Mouse (Mus musculus) C3H10T1/2 (cell line): ENCODE data around the gene Srp72. TPM values are rescaled to one million over a fixed set of nuclear protein-coding genes. Genes with fewer than 3 reads are reported as not detected.

Experiments
- polyA plus RNA-seq, 2 experiments: library from polyadenylated mRNA; unstranded; fragments of >200 nt; fragmentation: generic; extraction: Trizol; gene quantifications; one replicate each; pipeline ENCODE4 v1.2.1; 2012; ENCODE audit warnings: missing spikeins in 2 of 2

The Srp72 gene
- polyA plus RNA-seq: 10 to 100 TPM; 11.9 to 47.4 TPM

DNA sequence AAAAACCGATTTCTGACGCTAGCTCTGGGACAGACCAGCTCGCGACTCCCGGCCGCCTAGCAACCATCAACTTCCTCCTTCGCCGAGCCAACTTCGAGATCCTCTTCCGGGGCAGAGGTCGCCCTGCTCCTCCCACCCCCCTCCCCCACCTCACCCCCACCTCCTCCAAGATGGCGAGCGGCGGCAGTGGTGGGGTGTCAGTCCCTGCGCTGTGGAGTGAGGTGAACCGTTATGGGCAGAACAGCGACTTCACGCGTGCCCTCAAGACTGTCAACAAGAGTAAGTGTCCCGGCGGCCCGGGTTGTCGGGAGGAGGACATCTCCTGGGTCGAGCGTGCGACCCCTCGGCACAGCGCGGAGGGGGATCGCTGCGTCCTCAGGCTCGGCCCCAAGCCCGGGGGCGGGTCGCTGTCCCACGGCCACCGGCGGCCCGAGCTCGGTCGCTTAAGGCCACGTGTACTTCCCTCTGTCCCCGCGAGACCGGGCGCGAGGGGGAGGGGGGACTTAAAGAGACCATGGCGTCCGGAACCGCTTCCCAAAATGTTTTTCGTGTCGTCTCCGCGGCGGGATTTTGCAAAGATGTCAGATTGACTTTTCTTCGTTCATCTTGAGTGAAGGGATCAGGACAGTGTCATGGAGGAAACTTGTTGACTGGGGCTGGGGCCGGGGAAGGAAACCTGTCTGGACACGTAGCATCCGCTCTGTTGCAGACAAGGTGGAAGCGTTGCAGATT is at the start of gene Srp72:
TSS of gene Srp72 (plus strand) at position 130 of the 732 bp plus-strand sequence.

DNA sequence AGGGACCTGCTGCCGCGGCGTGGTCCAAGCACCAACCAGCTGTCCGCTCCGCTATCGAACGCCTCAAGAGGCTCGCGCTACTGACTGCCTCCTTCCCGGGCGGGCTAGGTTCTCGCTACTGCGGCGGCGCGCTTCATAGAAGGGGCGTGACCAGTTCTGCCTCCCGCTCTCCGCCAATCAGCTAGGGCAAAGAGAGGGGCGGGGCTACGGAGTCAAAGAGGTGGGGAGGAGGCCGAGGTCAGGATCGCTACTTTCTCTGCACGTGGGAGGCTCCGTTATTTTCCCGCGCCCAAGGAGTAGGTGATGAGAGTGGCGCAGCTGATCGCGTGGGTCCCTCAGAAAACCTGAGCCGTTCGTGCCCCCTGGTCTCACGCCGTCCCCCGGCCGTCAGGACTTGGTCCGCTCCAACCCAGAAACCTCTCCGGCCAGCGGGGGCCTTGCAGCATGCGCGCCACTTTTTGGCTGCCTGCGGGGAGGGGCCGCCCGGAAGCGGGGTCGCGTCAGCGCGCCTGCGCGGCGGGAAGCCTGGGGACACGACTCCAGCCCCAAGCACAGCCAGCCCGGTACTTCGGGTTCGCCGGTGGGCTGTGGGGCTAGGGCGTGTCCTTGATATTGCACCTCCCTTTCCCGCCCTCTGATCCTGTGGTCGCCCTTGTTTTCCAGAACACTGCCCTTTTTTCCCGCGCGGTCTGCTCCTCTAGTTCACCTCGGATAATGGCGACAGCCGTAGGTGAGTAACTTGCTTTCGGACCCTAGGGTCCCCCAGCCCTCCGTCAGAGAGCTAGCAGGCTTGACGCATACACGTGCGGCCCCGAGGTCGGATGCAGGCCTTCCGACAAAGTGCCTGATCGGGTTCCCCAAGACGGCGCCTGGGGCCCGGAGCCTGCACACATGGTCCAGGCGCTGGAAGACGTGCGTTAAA is 23.1 kb upstream of the Srp72 start, which contains the start of the genes Paics and Ppat:
TSS of gene Paics (plus strand) at position 202 of the 922 bp plus-strand sequence.
TSS of gene Ppat (minus strand) at position 473 of the 922 bp plus-strand sequence.

GRCm38 (mm10) chr5:77004051-77004821 is 29.8 kb downstream of the Srp72 start, which contains the start of gene Arl9:
TSS of gene Arl9 (plus strand) at chr5:77004055.

DNA sequence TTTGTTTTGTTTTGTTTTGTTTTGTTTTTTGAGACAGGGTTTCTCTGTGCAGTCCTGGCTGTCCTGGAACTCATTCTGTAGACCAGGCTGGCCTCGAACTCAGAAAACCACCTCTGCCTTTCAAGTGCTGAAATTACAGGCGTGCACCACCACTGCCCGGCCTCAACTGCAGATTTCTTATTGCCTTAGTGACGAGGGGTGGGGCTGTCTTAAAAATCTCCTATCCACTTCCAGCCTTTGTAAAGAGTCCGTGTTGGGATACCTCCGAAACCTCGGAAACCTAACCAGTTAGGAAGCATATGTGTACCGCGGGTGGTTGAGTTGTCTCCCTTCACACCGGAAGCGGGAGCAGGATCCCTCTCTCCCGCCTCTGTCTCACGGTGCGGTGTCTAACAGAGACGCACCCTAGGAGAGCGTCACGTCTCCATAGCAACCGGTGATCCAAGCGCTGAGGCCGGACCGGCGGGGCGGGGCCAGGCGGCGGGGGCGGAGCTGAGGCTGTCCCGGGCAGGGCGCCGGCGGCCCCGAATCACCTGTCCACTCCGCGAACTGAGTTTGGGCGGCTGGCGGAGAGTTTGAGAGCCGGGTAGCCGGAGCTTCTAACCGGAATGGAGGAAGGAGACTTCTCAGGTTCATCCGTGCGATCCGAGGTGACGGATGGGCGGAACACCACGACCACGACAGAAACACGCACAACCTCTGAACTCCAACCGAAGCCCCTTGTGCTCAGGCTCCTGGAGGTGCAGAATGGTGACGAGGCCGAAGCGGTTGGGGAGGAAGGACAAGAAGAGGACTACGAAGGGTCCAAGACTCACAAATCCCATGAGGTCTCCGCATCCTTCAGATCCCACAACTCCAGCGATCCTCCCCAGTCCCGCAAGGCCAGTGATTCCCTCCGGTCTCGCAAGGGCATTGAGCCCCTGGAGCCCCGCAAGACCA is 41.3 kb downstream of the Srp72 start, which contains the start of gene Thegl:
TSS of gene Thegl (plus strand) at position 480 of the 939 bp plus-strand sequence.

Other genes with a start within 250 kb of the Srp72 start
- 1 to 10 TPM; 2.0 to 8.3 TPM for gene Aasdh, start 69.2 kb upstream of the Srp72 start, polyA plus RNA-seq
- gene Paics, start 23.4 kb upstream of the Srp72 start, polyA plus RNA-seq: 100 to 1,000 TPM in 1 of 2 experiments, 10 to 100 TPM in 1; 37.6 to 110 TPM
- gene Ppat, start 23.1 kb upstream of the Srp72 start, polyA plus RNA-seq: 1 to 10 TPM; 3.3 to 3.8 TPM
- gene Arl9, start 29.4 kb downstream of the Srp72 start, polyA plus RNA-seq: under 1 TPM in 1 of 2 experiments, not detected in 1; 0.25 TPM
- gene Thegl, start 41.3 kb downstream of the Srp72 start, polyA plus RNA-seq: not detected
- gene Hopx, start 140.4 kb downstream of the Srp72 start, polyA plus RNA-seq: under 1 TPM in 1 of 2 experiments, not detected in 1; 0.33 TPM
- gene Spink2, start 236.8 kb downstream of the Srp72 start, polyA plus RNA-seq: under 1 TPM in 1 of 2 experiments, not detected in 1; 0.26 TPM